Mouse (Mus musculus) left cerebral cortex, adult 8-10 months (tissue): ENCODE measurements around the gene Abcc9. TPM values are rescaled to one million over a fixed set of nuclear protein-coding genes. Genes with fewer than 3 reads are reported as not detected.
"Not testable (repeated sequence)": the region's sequence is repeated elsewhere in the genome, so short reads cannot be mapped to it uniquely, and the experiment has no call there.

Source experiments
- DNase-seq, 2 experiments: peaks; one replicate each; pipeline ENCODE4 v3.0.0; 2022; ENCODE audit warnings: low spot score in 2 of 2
- total RNA-seq, 4 experiments: library from RNA; stranded (reverse); gene quantifications; 2 replicates each; pipeline ENCODE4 v1.2.4; 2022

Gene Abcc9
- total RNA-seq, 4 experiments from 2014 or later = 4.3 to 4.7 (median 4.4) TPM

- no peak for DNase-seq
Measured at GRCm38 (mm10) chr6:142706688-142707087, 4.6 kb upstream of the Abcc9 start.

DNA sequence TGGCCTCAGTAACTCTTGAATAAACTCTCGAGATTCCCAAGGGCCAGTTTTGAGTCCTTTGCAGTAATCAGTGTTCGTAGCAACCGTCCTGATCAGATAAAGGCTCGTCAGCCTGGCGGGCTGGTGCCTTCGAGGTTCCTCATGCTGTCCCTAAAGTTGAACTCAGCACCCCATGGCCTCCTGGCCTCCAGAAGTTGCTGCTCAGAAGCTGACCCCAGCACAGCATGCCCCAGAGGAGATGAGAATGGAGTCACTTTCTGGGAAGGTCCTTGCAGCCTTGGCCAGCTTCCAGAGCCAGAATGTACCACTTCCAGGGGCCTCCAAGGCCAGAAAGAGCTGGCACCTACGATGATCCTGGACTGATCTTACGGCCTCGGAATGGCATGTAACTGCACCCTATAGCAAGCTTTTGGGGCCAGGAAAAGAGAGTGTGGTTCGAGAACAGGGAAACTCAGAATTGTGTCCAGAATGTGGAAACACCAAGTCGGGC lies 1.4 kb upstream of the Abcc9 start:
- DNase-seq = no peak

GRCm38 (mm10) chr6:142701161-142701560 lies 954 bp downstream of the Abcc9 start:
- no peak for DNase-seq

GRCm38 (mm10) chr6:142700753-142701152 lies 1.4 kb downstream of the Abcc9 start:
- no peak for DNase-seq

- no peak for DNase-seq
Measured at GRCm38 (mm10) chr6:142692085-142692484, 10.0 kb downstream of the Abcc9 start.

GRCm38 (mm10) chr6:142689673-142690072 lies 12.4 kb downstream of the Abcc9 start:
- no peak for DNase-seq

GRCm38 (mm10) chr6:142682985-142683691 lies 19.0 kb downstream of the Abcc9 start:
- DNase-seq = no peak

DNA sequence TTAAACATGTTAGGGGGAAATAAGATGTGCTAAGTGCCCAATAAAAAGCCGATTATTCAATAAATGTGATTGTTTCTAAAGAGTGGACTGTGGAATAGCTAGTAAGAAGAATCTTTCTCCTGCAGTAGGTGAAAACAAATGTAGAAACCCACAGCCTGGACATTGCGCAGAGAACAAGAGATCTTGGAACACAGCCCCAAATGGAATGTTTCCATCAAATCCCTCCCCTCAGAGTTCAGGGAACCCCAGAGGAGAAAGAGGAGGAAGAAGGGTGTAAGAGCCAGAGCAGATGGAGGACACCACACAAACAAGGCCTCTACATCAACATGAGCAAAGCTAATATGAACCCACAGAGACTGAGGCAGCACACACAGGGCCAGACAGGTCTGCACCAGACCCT lies 32.1 kb downstream of the Abcc9 start:
- DNase-seq = no peak

GRCm38 (mm10) chr6:142669343-142669742 lies 32.8 kb downstream of the Abcc9 start:
- no peak for DNase-seq

DNA sequence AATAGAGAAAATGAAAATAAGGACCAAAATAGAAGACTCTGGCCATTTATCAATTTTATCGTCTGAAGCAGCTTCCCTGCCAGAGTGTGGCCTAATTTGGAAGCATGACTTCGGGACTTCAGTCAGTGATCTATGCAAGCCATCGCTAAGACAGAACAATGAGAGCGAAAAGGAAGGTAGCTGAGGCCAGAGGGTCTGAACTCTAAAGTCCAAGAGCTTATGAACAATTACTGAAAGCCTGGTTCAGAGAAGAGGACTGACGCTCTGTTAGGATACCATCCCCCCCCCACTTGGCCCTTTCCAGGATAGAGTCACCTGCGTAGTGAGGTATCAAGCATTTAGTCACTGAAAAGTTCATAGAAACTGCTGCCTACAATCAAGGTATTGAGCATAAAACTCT lies 33.3 kb downstream of the Abcc9 start:
- DNase-seq = no peak

DNA sequence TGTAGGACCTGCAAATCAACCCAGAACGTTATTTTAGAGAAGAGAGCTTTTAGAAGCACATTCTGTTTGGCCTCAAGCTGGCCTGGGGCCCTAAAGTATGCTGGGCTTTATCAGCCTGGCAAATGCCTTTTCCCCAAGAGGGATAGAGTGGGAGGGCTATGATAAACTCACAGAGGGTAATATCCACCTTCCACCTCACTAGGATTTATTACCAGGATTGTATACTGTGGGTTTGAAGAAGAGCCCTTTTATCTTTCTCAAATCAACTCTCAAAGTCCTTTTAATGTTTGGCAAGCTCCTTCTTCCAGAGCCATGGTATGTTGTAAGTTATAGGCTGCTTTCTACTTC lies 33.7 kb downstream of the Abcc9 start:
- no peak for DNase-seq

- no peak for DNase-seq
Measured at GRCm38 (mm10) chr6:142667701-142668418, 34.3 kb downstream of the Abcc9 start.

DNA sequence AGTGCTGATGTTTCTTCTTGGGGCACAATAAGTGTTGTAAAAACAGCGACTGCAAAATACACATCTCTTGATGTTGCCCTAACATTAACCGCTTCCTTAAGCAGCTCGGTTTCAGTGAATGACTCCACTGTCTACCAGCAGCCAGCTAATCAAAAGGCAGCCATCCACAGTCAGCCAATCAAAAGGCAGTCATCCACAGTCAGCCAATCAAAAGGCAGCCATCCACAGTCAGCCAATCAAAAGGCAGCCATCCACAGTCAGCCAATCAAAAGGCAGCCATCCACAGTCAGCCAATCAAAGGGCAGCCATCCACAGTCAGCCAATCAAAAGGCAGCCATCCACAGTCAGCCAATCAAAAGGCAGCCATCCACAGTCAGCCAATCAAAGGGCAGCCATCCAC lies 40.1 kb downstream of the Abcc9 start:
- DNase-seq = not testable (repeated sequence)

- DNase-seq = no peak
Measured at GRCm38 (mm10) chr6:142659038-142659437, 43.1 kb downstream of the Abcc9 start.

- no peak for DNase-seq
Measured at GRCm38 (mm10) chr6:142654561-142654960, 47.6 kb downstream of the Abcc9 start.

GRCm38 (mm10) chr6:142652175-142652574 lies 49.9 kb downstream of the Abcc9 start:
- DNase-seq = no peak

DNA sequence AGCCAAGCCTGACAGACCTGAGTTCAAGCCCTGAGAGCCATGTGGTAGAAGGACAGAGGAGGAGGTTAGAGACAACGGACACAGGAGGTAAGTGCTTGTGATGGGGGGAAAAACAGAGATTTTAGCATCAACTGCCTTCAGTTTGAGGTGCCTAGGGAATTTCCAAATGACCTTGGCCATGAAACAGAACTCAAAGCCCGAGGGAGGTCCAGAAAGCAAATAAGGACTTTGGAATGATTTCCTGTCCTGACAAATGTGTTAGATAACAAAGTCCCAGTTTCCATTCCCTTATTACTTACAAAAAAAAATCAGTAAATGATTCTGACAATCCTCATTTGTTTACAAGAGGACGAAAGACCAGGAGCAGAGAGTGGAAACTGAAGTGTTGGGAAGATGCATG lies 52.8 kb downstream of the Abcc9 start:
- DNase-seq = no peak

GRCm38 (mm10) chr6:142645474-142645873 lies 56.6 kb downstream of the Abcc9 start:
- DNase-seq = no peak

- no peak for DNase-seq
Measured at GRCm38 (mm10) chr6:142639301-142639700, 62.8 kb downstream of the Abcc9 start.

DNA sequence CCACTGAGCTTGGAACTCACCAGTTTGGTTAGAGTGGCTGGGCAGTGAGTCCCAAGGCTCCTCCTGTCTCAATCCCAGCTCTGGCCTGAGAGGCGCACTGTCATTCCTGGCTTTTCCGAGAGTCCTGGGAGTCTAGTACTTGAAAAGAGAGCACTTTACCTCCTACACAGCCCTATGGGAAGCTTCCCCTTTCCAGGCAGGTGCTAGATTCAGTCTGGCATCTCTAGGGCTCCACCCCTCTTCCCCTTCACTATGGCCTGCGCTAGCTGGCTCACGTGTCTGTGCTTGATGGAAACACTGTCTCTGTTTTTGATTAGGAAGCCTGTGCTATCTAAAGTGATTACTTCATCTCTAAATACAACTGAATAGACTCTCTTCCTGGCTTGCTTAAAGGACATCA lies 66.5 kb downstream of the Abcc9 start:
- DNase-seq = no peak

DNA sequence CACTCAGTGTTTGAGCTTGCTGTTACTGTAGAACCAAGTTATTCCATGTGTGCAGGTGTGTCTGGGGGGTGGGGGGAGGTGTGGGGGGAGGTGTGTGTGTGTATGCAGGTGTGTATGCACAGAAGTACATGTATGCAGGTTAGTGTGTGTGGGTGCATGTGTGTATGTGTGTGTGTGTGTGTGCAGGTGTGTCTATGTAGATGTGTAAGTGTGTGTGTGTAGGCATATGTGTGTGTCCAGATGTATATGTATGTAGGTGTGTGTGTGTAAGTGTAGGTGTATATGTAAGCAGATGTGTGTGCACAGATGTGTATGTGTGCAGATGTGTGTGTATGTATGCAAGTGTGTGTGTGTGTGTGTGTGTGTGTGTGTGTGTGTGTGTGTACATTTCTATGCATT lies 66.9 kb downstream of the Abcc9 start:
- no peak for DNase-seq

- DNase-seq = no peak
Measured at GRCm38 (mm10) chr6:142634530-142635184, 67.5 kb downstream of the Abcc9 start.
